11 mouse cellular contexts compared by ENCODE assay signal in the genomic region with DNA sequence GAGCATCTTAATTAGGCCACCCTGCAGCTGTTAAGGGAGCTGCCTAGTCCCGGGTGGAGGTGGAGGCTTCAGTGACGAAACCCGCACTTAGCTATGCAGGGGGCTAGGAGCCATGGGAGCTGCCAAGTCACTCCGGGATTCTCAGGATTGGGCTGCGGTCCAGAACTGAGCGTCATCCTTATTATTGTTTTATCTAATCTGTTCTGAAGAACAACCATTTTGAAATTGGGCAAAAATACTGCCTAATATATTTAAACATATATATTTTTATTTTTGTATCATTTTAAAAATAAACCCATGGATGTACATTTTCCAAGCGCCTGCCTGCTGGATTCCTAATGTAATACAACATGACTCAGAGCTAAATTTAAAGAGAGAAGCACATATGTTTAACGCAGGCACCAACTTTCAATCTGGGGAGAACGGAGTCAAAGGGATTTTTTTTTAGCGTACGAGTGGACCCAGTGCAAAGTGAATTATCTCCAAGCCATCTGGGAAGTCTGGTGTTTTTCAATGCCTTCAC. TPM values are rescaled to one million over a fixed set of nuclear protein-coding genes. Genes with fewer than 3 reads are reported as not detected.
DNase-seq lines count a peak whose midpoint lies in the region; ATAC-seq and TF ChIP-seq lines count a peak whose summit lies in the region.
"Had no signal": no experiment of that assay in that cellular context is flagged by ENCODE, and none has a peak within 500 bp of the region (broad histone marks: within the 10 kb centered on the region; RNA-seq: fewer than 3 reads in every experiment).

No protein-coding gene starts in this region.

- H3K27ac ChIP-seq in midbrain, postnatal 0 days (ENCODE audit: low read depth, low read length): no peak overlapping the region
- no peak overlapping the region for H3K27ac ChIP-seq in midbrain, embryonic 15.5 days
- H3K27ac ChIP-seq: limb, embryonic 12.5 days had no signal

- no peak overlapping the region for H3K4me3 ChIP-seq in midbrain, postnatal 0 days (ENCODE audit: low read depth, low read length)
- no peak overlapping the region for H3K4me3 ChIP-seq in midbrain, embryonic 15.5 days
- H3K4me3 ChIP-seq: heart, embryonic 12.5 days; limb, embryonic 12.5 days had no signal

- no peak for TF ChIP-seq CTCF in midbrain, postnatal 0 days (IDR thresholded peaks at IDR 0.05)

- H3K9ac ChIP-seq in midbrain, postnatal 0 days (replicated peaks; ENCODE audit: low read length, poor library complexity, severe bottlenecking): no peak overlapping the region
- no peak overlapping the region for H3K9ac ChIP-seq in midbrain, embryonic 15.5 days
- H3K9ac ChIP-seq: heart, embryonic 12.5 days; limb, embryonic 12.5 days had no signal

- no peaks in the 10 kb centered on the region for H3K4me1 ChIP-seq in midbrain, postnatal 0 days (ENCODE audit: insufficient read depth, low read length)
- H3K4me1 ChIP-seq in midbrain, embryonic 15.5 days: 0 out of 2 replicates have a peak, but pooled peaks cover 3% of the 10 kb centered on the region
- H3K4me1 ChIP-seq: heart, embryonic 12.5 days; limb, embryonic 12.5 days had no signal

- H3K4me2 ChIP-seq in midbrain, postnatal 0 days (ENCODE audit: low read depth, low read length, poor library complexity, severe bottlenecking): no peak overlapping the region
- no peak overlapping the region for H3K4me2 ChIP-seq in midbrain, embryonic 15.5 days
- H3K4me2 ChIP-seq: heart, embryonic 12.5 days; limb, embryonic 12.5 days had no signal

- H3K27me3 ChIP-seq in midbrain, postnatal 0 days (ENCODE audit: insufficient read depth, low read length): no peaks in the 10 kb centered on the region
- H3K27me3 ChIP-seq in midbrain, embryonic 15.5 days (replicated peaks): no peaks in the 10 kb centered on the region
- H3K27me3 ChIP-seq: limb, embryonic 12.5 days had no signal

- no peaks in the 10 kb centered on the region for H3K36me3 ChIP-seq in midbrain, postnatal 0 days (ENCODE audit: insufficient read depth, low read length)
- no peaks in the 10 kb centered on the region for H3K36me3 ChIP-seq in midbrain, embryonic 15.5 days (replicated peaks)
- H3K36me3 ChIP-seq: G1E; heart, embryonic 12.5 days; limb, embryonic 12.5 days had no signal

- peak; percentile 30 for DNase-seq in midbrain, postnatal 0 days (ENCODE audit: low spot score)
- DNase-seq in frontal cortex, postnatal 36 days (ENCODE audit: low spot score in 2 of 2): peak; percentile 56 to 83
- peak; percentile 73 to 78 for DNase-seq in left cerebral cortex, postnatal 14 days (ENCODE audit: low spot score in 2 of 2)
- DNase-seq in kidney, adult 8-10 months: no peak
- DNase-seq: lung, postnatal 14 days had no signal

- ATAC-seq in midbrain, postnatal 0 days (ENCODE audit: low FRiP score): no peak
- ATAC-seq in midbrain, embryonic 15.5 days (replicated peaks): no peak
- no peak for ATAC-seq in erythroblast, adult 5-6 weeks (replicated peaks; ENCODE audit: low FRiP score, poor library complexity, severe bottlenecking)
- ATAC-seq in CD4-positive, CD25-positive, alpha-beta regulatory T cell, adult 4 months: no peak

- WGBS in midbrain, postnatal 0 days: 47% methylated on average over 11 of the region's 11 CpGs
- 43% methylated on average over 11 of the region's 11 CpGs for WGBS in midbrain, embryonic 15.5 days

- H3K9me3 ChIP-seq in midbrain, postnatal 0 days (ENCODE audit: low read length): no peaks in the 10 kb centered on the region
- H3K9me3 ChIP-seq in midbrain, embryonic 15.5 days: no peaks in the 10 kb centered on the region
- H3K9me3 ChIP-seq: G1E; heart, embryonic 12.5 days; limb, embryonic 12.5 days had no signal

- intact Hi-C loops in left cerebral cortex, postnatal 14 days (cut with DNase I): no loop called here

RNA-seq across cellular contexts. Expression of gene Med27, which starts 26.3 kb away (rescaled TPM):
- 54.7 and 65.0 TPM in 2 replicates for total RNA-seq in midbrain, postnatal 0 days (2014; rRNA removed)
- polyA plus RNA-seq in midbrain, postnatal 0 days (2015; fragmentation: Nextera tagmentation; extraction: Ambion mirVana): 58.0 and 60.4 TPM in 2 replicates
- 78.6 and 80.2 TPM in 2 replicates for polyA plus RNA-seq in midbrain, embryonic 15.5 days (2015; fragmentation: Nextera tagmentation; extraction: Ambion mirVana)
- 10 to 100 TPM; 34.6 to 35.6 TPM for total RNA-seq in left cerebral cortex, postnatal 14 days (2021)
- total RNA-seq in erythroblast, adult 5-6 weeks (2015; ENCODE audit: low replicate concordance): 4.0 and 9.6 TPM in 2 replicates
- total RNA-seq in erythroblast, adult 5-6 weeks (2017; ENCODE audit: low replicate concordance): 5.0 and 9.3 TPM in 2 replicates
- 10 to 100 TPM; 30.7 to 32.3 TPM for polyA plus RNA-seq in CD4-positive, CD25-positive, alpha-beta regulatory T cell, adult 4 months (2017; shearing (Covaris generic))

Comparison
In these comparisons a context has a peak if more than half of its experiments do, and no peak if none do; other contexts are left out.
1. DNase-seq: peak in midbrain, postnatal 0 days (single experiment), frontal cortex, postnatal 36 days (2 of 2) and left cerebral cortex, postnatal 14 days (2 of 2); none in kidney, adult 8-10 months (0 of 2).